Mouse (Mus musculus) forebrain, embryonic 15.5 days (tissue): ENCODE data around the gene Pgap1. TPM values are rescaled to one million over a fixed set of nuclear protein-coding genes. Genes with fewer than 3 reads are reported as not detected.

Experiments
- ATAC-seq: fragments of 200-750 bp; cut with Nextera tagmentation; replicated peaks from 2 replicates; pipeline ENCODE4 v1.8.0; 2017; ENCODE audit warnings: mild to moderate bottlenecking, moderate TSS enrichment, moderate library complexity
- H3K27ac ChIP-seq: fragments of 300-500 bp; sonication (generic); replicated peaks from 2 replicates; pipeline ENCODE4 v1.5.1; 2015; ENCODE audit warnings: mild to moderate bottlenecking, inconsistent platforms
- H3K27me3 ChIP-seq: fragments of 300-500 bp; sonication (generic); 2 replicates; pipeline ENCODE4 v1.6.1; 2015; ENCODE audit warnings: inconsistent platforms
- H3K36me3 ChIP-seq: fragments of 300-500 bp; sonication (generic); 2 replicates; pipeline ENCODE4 v1.6.1; 2015; ENCODE audit warnings: mild to moderate bottlenecking, inconsistent platforms
- H3K4me1 ChIP-seq: fragments of 300-500 bp; sonication (generic); 2 replicates; pipeline ENCODE4 v1.6.1; 2015; ENCODE audit warnings: inconsistent platforms
- H3K4me2 ChIP-seq: fragments of 300-500 bp; sonication (generic); replicated peaks from 2 replicates; pipeline ENCODE4 v1.6.1; 2015; ENCODE audit warnings: mild to moderate bottlenecking, inconsistent platforms
- H3K4me3 ChIP-seq: fragments of 300-500 bp; sonication (generic); 2 replicates; pipeline ENCODE4 v1.5.1; 2015; ENCODE audit warnings: mild to moderate bottlenecking, inconsistent platforms
- H3K9ac ChIP-seq: fragments of 300-500 bp; sonication (generic); replicated peaks from 2 replicates; pipeline ENCODE4 v1.6.1; 2015; ENCODE audit warnings: mild to moderate bottlenecking, inconsistent platforms
- H3K9me3 ChIP-seq: fragments of 300-500 bp; sonication (generic); 2 replicates; pipeline ENCODE4 v1.6.1; 2016; ENCODE audit warnings: inconsistent platforms
- WGBS: fragments of 180-500 bp; shearing (Covaris S2); methylation state at CpG from one replicate; pipeline ENCODE4 v1.1.7; 2015; ENCODE audit warnings: mixed read lengths; 5-methylcytosine and 5-hydroxymethylcytosine counted together
- polyA plus RNA-seq: library from polyadenylated mRNA; unstranded; fragments of >200 nt; fragmentation: Nextera tagmentation; extraction: Ambion mirVana; gene quantifications from 2 replicates; pipeline ENCODE4 v1.2.1, GENCODE M21; 2015

Gene Pgap1
- polyA plus RNA-seq, 1 experiment from 2014 or later, result 30.4 TPM

GRCm38 (mm10) chr1:54513836-54514235 lies 43.6 kb downstream of the Pgap1 start:
- WGBS, result 90% methylated on average over 1 of the region's 1 CpGs
- no peak for ATAC-seq

GRCm38 (mm10) chr1:54498496-54498895 lies 59.0 kb downstream of the Pgap1 start:
- peaks cover 39% of the 10 kb centered on the region for H3K36me3 ChIP-seq
- H3K27ac ChIP-seq, result no peak overlapping the region
- no peak for ATAC-seq
- H3K4me2 ChIP-seq, result no peak overlapping the region
- 86% methylated on average over 2 of the region's 2 CpGs for WGBS
- no peak overlapping the region for H3K4me3 ChIP-seq
- H3K9me3 ChIP-seq, result no peaks in the 10 kb centered on the region
- no peaks in the 10 kb centered on the region for H3K27me3 ChIP-seq
- H3K9ac ChIP-seq, result no peak overlapping the region
- no peaks in the 10 kb centered on the region for H3K4me1 ChIP-seq

More at GRCm38 (mm10) chr1:54513836-54514235, 43.6 kb downstream of the Pgap1 start:
- Histone ChIP-seq H3K4me1 (no peaks in the 10 kb centered on the region), H3K9me3 (no peaks in the 10 kb centered on the region), H3K9ac (no peak overlapping the region), H3K27me3 (no peaks in the 10 kb centered on the region), H3K27ac (no peak overlapping the region), H3K36me3 (peaks cover 43% of the 10 kb centered on the region), H3K4me3 (no peak overlapping the region), H3K4me2 (no peak overlapping the region)

- H3K4me1 ChIP-seq, result no peaks in the 10 kb centered on the region
- no peak overlapping the region for H3K27ac ChIP-seq
- no peak overlapping the region for H3K4me2 ChIP-seq
- H3K9me3 ChIP-seq, result no peaks in the 10 kb centered on the region
- H3K4me3 ChIP-seq, result no peak overlapping the region
- ATAC-seq, result no peak
- H3K9ac ChIP-seq, result no peak overlapping the region
- peaks cover 47% of the 10 kb centered on the region for H3K36me3 ChIP-seq
- WGBS, result 82% methylated on average over 1 of the region's 1 CpGs
- no peaks in the 10 kb centered on the region for H3K27me3 ChIP-seq
Measured at GRCm38 (mm10) chr1:54496254-54496653, 61.2 kb downstream of the Pgap1 start.

DNA sequence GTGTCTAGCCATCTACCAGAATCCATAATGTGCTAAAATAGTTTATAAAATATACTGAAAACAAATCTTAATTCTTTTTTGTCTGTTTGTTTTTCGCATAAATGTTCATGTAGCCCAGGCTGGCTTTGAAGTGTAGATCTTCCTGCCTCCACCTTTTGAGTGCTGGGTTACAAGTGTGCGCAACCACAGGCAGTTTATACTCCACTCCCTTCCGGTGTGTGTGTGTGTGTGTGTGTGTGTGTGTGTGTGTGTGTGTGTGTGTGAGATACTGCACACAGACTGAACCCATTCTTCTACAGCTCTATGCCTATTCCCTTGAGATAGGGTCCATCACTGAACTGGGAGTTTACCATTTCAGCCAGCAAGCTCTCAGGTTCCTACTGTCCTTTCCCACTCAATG lies 64.0 kb downstream of the Pgap1 start:
- H3K4me2 ChIP-seq, result no peak overlapping the region
- no peak overlapping the region for H3K27ac ChIP-seq
- H3K36me3 ChIP-seq, result peaks cover 51% of the 10 kb centered on the region
- no peaks in the 10 kb centered on the region for H3K9me3 ChIP-seq
- 96% methylated on average over 3 of the region's 3 CpGs for whole genome bisulfite sequencing
- no peak overlapping the region for H3K9ac ChIP-seq
- no peaks in the 10 kb centered on the region for H3K4me1 ChIP-seq
- no peak overlapping the region for H3K4me3 ChIP-seq
- no peak for ATAC-seq
- H3K27me3 ChIP-seq, result no peaks in the 10 kb centered on the region

GRCm38 (mm10) chr1:54492435-54492841 lies 65.0 kb downstream of the Pgap1 start:
- Histone ChIP-seq H3K4me2 (no peak overlapping the region), H3K36me3 (peaks cover 56% of the 10 kb centered on the region), H3K27me3 (no peaks in the 10 kb centered on the region), H3K27ac (no peak overlapping the region), H3K9me3 (no peaks in the 10 kb centered on the region), H3K9ac (no peak overlapping the region), H3K4me3 (no peak overlapping the region), H3K4me1 (no peaks in the 10 kb centered on the region)
- no peak for ATAC-seq
- 88% methylated on average over 2 of the region's 2 CpGs for WGBS

- 71% methylated on average over 3 of the region's 3 CpGs for WGBS
- no peaks in the 10 kb centered on the region for H3K27me3 ChIP-seq
- H3K9ac ChIP-seq, result no peak overlapping the region
- H3K9me3 ChIP-seq, result no peaks in the 10 kb centered on the region
- H3K27ac ChIP-seq, result no peak overlapping the region
- peaks cover 62% of the 10 kb centered on the region for H3K36me3 ChIP-seq
- no peak overlapping the region for H3K4me3 ChIP-seq
- H3K4me1 ChIP-seq, result no peaks in the 10 kb centered on the region
- no peak overlapping the region for H3K4me2 ChIP-seq
- peak; percentile 58 for ATAC-seq
Measured at GRCm38 (mm10) chr1:54484744-54485420, 72.6 kb downstream of the Pgap1 start.

DNA sequence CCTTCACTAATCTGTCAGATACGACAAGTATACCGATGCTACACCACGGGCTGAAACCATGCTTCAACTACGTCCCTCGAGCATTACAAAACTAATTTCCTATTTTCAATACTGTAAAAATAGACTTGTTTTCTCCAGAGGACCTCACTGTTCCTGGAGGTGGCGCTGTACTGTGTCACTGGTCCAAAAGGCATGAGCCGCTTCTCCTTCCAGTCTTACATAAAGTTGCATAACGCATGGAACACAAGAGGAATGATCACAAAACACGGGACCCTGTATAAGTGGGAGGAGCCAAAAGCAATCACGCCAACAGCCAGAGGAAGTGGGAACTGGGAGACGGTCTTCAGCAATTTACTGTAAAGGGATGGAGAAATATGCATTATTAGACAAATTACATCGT lies 77.0 kb downstream of the Pgap1 start:
- ATAC-seq, result no peak
- 96% methylated on average over 12 of the region's 12 CpGs for WGBS
- H3K4me2 ChIP-seq, result no peak overlapping the region

DNA sequence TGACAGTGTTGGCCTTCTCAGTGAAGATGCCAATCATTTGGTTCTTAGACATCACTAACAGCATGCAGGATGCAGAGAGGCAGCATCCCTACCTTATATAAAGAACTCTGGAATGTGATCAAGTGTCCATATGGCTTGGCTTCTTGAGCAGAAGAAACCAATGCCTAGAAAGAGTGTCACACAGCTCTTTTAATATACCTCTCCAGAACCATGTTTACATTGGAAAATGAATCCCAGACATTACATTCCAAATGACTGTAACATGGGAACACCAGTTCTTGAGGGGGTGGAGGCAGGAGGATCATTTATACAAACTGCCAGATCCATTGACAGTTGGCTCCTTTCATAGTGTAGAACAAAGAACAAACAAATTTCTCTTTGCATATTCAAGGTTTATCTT lies 88.8 kb downstream of the Pgap1 start:
- ATAC-seq, result peak; percentile 41; the same call in 1 of the 2 replicates
- Histone ChIP-seq H3K4me3 (no peak overlapping the region), H3K36me3 (no peaks in the 10 kb centered on the region), H3K4me2 (no peak overlapping the region), H3K9me3 (no peaks in the 10 kb centered on the region), H3K27ac (no peak overlapping the region), H3K27me3 (no peaks in the 10 kb centered on the region), H3K4me1 (no peaks in the 10 kb centered on the region), H3K9ac (no peak overlapping the region)

More for the DNA sequence above, 77.0 kb downstream of the Pgap1 start:
- peaks cover 49% of the 10 kb centered on the region for H3K36me3 ChIP-seq
- no peaks in the 10 kb centered on the region for H3K27me3 ChIP-seq
- no peaks in the 10 kb centered on the region for H3K9me3 ChIP-seq
- H3K9ac ChIP-seq, result no peak overlapping the region
- no peak overlapping the region for H3K27ac ChIP-seq
- H3K4me3 ChIP-seq, result no peak overlapping the region
- no peaks in the 10 kb centered on the region for H3K4me1 ChIP-seq

DNA sequence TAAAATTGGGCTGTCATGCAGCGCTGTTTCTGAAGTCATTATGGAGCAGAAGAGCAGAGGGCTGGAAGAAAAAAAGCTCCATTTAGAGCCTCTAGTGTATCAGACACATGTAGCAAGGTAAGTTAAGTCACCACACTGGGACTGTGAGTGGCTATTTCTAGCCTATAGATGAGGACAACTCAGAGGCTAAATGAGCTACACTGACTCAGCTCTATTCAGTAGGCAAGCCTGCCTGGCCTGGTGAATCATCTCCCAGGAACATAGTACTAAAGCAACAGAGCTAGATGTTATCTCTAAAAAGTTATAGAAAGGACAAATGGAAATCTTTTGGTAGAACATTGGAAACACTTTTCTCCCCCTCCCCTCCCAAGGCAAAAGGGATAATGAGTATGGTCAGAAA lies 90.1 kb downstream of the Pgap1 start:
- H3K4me3 ChIP-seq, result no peak overlapping the region
- H3K36me3 ChIP-seq, result no peaks in the 10 kb centered on the region
- H3K9ac ChIP-seq, result no peak overlapping the region
- no peak overlapping the region for H3K4me2 ChIP-seq
- no peaks in the 10 kb centered on the region for H3K27me3 ChIP-seq
- no peaks in the 10 kb centered on the region for H3K9me3 ChIP-seq
- ATAC-seq, result no peak
- no peak overlapping the region for H3K27ac ChIP-seq
- no peaks in the 10 kb centered on the region for H3K4me1 ChIP-seq
- WGBS, result 97% methylated on average over 1 of the region's 1 CpGs

- Histone ChIP-seq H3K27me3 (no peaks in the 10 kb centered on the region), H3K9ac (no peak overlapping the region), H3K9me3 (no peaks in the 10 kb centered on the region), H3K4me2 (no peak overlapping the region), H3K36me3 (no peaks in the 10 kb centered on the region), H3K4me1 (no peaks in the 10 kb centered on the region), H3K4me3 (no peak overlapping the region), H3K27ac (no peak overlapping the region)
- ATAC-seq, result no peak
- 90% methylated on average over 2 of the region's 2 CpGs for WGBS
Measured at GRCm38 (mm10) chr1:54452116-54452515, 105.4 kb downstream of the Pgap1 start.

- no peak overlapping the region for H3K4me3 ChIP-seq
- no peak for ATAC-seq
- 88% methylated on average over 4 of the region's 4 CpGs for WGBS
- no peaks in the 10 kb centered on the region for H3K36me3 ChIP-seq
- no peaks in the 10 kb centered on the region for H3K27me3 ChIP-seq
- no peaks in the 10 kb centered on the region for H3K9me3 ChIP-seq
- no peak overlapping the region for H3K4me2 ChIP-seq
- no peak overlapping the region for H3K27ac ChIP-seq
- H3K4me1 ChIP-seq, result no peaks in the 10 kb centered on the region
- no peak overlapping the region for H3K9ac ChIP-seq
Measured at GRCm38 (mm10) chr1:54448833-54449232, 108.7 kb downstream of the Pgap1 start.

GRCm38 (mm10) chr1:54443641-54444040 lies 113.8 kb downstream of the Pgap1 start:
- Histone ChIP-seq H3K4me2 (no peak overlapping the region), H3K27me3 (no peaks in the 10 kb centered on the region), H3K4me3 (no peak overlapping the region), H3K36me3 (no peaks in the 10 kb centered on the region), H3K9ac (no peak overlapping the region), H3K9me3 (no peaks in the 10 kb centered on the region), H3K4me1 (0 out of 2 replicates have a peak, but pooled peaks cover 4% of the 10 kb centered on the region), H3K27ac (no peak overlapping the region)
- 60% methylated on average over 7 of the region's 7 CpGs for WGBS
- no peak for ATAC-seq

- no peaks in the 10 kb centered on the region for H3K36me3 ChIP-seq
- peak overlapping the region; percentile 89 for H3K9ac ChIP-seq
- H3K27me3 ChIP-seq, result no peaks in the 10 kb centered on the region
- H3K4me2 ChIP-seq, result peak overlapping the region; percentile 73
- H3K4me1 ChIP-seq, result peaks cover 24% of the 10 kb centered on the region
- H3K4me3 ChIP-seq, result peak overlapping the region; percentile 85
- 44% methylated on average over 3 of the region's 3 CpGs for WGBS
- ATAC-seq, result peak; percentile 43; the same call in 1 of the 2 replicates
- H3K27ac ChIP-seq, result no peak overlapping the region; the same call in 1 of the 2 replicates
- no peaks in the 10 kb centered on the region for H3K9me3 ChIP-seq
Measured at GRCm38 (mm10) chr1:54439080-54439476, 118.4 kb downstream of the Pgap1 start.
